Mouse (Mus musculus) erythroblast, adult 5-6 weeks (primary cell): ENCODE results near the gene Psmd13. TPM values are rescaled to one million over a fixed set of nuclear protein-coding genes. Genes with fewer than 3 reads are reported as not detected.

Experiments
- ATAC-seq: replicated peaks from 2 replicates; pipeline ENCODE4 v1.8.0; 2016; ENCODE audit warnings: moderate number of reproducible peaks, mild to moderate bottlenecking, moderate TSS enrichment, inconsistent platforms; ENCODE audit not compliant: poor library complexity, low FRiP score, severe bottlenecking
- total RNA-seq, 2 experiments: library from RNA; stranded (forward) in 1 of 2; stranded (reverse) in 1 of 2; fragments of 150-400 nt in 1 of 2; fragments of 200-764, 138-1000 nt in 1 of 2; gene quantifications; 2 replicates each; pipeline versions ENCODE4 v1.2.3 to v1.2.4; 2015 to 2017; ENCODE audit warnings: low replicate concordance in 2 of 2

Gene Psmd13
- total RNA-seq, 2 experiments from 2014 or later: 13.1 to 56.0 TPM

DNA sequence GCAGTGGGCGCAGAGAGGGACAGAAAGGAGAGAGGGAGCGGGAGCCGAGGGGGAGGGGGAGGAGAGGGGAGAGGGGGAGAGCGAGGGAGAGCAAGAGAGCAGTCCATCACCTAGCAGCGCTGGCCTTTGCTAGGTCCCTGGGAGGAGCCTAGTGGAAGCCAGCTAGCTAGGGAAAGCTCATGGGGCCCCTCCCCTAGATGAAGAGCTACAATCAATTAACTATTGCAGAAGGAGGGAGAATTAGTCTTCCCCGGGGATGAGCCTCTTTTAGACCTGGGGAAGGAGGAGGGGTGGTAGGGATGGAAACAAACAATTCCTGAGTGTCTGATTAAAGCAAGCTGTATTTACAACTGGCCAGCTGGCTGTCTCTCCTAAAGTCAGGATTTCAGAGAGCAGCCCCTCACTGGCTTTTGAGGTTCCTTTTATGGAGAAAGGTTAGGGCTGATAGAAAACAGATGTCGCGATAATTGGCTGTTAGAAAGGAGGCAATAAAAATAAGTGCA lies 58.0 kb downstream of the Psmd13 start:
- no peak for ATAC-seq

DNA sequence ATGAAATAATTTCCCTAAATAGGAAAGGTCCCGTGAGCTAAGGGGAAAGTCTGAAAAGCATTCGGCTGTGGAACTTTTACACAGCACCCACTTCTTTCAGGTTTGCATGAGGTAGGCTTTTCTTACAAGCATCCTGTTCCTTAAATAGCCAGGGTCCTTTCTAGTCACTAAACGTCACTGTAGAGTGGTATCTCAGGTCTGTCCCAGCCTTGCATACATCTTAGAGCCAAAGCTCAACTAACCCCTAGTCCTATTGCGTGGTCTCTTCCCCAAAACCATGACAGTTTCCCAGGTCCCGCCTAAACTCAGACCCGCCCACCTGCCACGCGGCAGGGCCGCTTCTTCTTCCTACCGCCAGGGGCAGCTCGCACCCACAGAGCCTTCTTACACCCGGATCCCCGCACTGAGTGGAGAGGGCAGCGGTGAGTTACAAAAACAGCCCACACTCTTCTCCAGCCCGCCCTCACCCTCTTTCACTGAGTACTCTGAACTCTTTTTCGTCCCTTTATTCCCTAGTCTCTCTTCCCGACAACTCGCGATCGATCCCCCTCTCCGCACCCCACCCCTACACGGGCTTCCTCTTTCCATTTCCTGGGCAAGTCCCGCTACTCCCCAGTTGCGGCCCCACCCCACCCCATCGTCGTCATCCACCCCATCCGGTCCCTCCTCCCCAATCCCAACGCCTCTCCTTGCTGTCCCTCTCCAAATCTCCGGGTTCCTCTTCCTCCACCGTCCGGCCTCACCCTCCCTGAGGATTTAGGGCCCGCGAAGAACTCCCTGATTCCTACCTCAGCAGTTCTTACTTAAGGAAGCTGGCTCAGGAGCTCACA lies 59.7 kb downstream of the Psmd13 start, which contains the start of gene Pgghg:
TSS of gene Pgghg (plus strand) at position 170 of the 830 bp plus-strand sequence.
- ATAC-seq: peak; percentile 94

DNA sequence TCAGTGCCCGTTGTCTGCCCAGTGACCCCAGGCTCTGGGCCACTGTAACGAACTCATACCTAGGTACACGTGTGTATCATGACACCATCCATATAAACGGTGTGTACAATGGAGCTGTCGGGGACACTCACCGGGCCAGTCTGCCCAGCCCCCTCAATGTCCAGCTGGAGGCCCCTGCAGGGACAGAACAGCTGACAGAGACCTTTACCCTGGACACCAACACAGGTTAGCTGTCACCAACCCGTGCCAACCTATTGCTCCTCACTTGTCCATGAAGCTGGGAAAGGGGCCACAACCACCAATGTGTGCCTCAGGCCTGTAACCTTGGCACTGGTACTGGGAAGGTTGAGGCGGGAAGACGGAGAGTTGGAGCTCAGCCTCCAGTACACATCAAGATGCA lies 60.6 kb downstream of the Psmd13 start:
- ATAC-seq: no peak

DNA sequence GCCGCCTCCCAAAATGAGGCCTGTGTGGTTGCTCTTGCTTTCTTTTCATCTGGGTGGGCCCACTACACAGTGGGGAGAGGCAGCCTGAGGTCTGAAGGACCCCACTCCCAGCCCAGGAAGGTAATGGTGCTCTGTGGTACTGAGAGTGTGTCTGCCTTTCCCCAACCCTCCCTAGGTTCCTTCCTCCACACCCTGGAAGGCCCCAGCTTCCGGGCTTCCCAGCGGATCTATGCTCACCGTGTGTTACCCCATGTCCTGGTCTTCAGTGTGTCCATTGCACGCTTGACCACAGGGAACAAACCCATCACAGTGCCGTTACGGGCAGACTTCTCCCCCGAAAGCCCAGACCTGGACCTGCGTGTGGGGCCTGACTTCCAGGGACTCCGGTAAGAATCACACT lies 61.0 kb downstream of the Psmd13 start:
- ATAC-seq: no peak

DNA sequence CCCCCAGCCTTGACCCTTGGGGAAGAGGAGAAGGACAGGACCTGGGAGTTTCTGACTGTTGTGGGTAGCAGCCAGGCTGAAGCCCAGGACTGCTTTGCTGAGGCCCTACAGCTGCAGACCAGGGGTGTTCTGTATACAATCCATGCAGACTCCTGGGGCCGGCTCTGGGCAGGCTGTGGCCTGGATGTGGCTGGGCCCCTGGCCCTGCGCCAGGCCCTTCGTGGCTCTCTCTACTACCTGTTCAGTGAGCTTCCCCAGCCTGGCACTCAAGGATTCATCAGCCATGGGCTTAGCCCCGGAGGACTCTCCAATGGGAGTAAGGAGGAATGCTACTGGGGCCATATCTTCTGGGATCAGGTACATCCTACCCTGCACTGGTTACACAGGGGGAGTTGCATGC lies 61.6 kb downstream of the Psmd13 start:
- ATAC-seq: no peak

DNA sequence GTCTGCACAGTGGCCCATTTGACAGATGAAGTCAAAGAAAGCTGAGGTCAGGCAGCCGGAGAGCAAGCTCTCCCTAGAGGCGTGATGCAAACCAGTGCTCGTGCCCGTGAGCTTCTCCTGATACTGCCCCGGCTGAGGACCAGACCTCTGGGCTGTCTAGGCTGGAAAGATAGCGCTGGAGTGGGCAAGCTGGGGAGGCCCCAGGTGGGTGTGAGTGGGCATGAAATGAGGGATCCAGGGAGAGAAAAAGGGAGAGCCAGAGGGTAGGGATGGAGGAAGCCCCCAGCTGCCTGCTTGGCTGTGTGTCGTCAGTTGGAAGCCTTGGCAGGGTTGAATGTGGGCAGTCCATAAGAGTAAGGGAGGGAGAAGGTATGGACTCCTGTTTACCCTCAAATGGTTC lies 62.5 kb downstream of the Psmd13 start:
- ATAC-seq: no peak

DNA sequence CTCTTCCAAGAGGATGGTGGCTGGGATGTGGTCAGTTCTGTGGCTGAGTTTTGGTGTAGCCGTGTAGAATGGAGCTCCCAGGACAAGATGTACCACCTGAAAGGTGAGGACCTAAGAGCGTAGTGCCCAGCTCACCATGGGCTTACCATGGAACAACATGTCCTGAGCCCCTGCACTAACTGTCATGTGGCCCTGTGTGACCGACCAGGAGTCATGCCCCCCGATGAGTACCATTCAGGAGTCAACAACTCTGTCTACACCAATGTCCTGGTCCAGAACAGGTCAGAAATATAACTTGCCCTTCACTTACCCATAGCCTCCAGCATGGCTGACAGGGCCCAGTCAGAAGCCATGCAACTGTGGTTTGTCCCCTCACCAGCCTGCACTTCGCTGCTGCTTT lies 63.5 kb downstream of the Psmd13 start:
- ATAC-seq: no peak

DNA sequence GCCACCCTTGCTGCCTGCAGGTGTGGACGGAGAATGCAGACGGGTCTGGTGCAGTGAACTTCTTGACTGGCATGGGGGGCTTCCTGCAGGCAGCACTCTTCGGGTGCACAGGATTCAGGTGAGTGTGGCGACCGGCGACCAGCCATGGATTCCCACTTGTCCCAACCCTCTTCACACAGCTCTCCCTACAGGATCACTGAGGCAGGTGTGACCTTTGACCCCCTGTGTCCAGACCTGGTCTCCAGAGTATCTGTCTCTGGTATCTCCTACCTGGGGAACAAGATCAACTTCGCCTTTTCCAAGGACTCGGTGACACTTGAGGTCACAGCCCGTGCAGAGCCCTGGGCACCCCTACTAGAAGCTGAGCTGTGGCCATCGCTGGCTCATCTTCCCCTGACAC lies 64.5 kb downstream of the Psmd13 start:
- ATAC-seq: no peak

DNA sequence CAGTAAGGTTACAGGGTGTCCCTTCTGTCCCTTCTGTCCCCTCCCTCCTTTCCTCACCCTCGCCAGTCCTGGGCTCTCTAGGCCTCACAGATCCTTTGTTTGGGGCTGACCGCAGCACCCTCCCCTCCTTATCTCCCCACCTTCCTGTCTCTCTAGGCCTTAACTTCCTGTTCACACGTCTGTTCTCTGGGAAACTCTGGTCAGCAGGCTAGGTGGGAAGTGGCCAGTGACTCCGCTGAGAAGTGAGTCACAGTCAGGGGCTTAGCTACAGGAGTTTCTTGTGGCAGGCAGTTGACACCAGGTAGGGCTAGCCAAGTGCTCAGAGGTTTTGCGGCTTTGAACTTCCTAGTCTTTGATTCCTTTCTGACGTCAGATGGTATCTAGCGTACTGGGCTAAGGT lies 65.2 kb downstream of the Psmd13 start:
- ATAC-seq: no peak

DNA sequence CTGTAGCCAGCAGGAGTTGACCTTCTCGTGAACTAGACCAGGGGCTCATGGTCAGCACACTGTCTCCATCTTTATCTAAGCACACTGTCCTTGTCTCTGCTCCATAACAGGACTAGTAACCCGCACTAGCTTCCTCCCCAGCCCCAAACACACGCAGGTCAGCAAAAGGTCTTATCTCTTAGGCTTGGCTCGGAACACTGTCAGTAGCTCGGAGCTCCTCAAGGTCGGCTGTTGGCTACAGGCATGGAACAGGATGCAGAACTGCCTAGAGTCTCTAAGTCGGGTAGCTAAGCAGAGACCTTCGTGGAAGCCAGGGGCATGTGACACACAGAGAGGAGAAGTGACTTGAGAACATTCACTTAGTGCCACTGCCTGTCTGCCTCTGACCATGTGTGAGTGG lies 66.4 kb downstream of the Psmd13 start:
- ATAC-seq: no peak

Other genes starting within 250 kb of the Psmd13 start
- gene Olfr53, start 235.5 kb upstream of the Psmd13 start, total RNA-seq (2015; ENCODE audit: low replicate concordance): not detected in 2 replicates
- gene Olfr53, start 235.5 kb upstream of the Psmd13 start, total RNA-seq (2017; ENCODE audit: low replicate concordance): not detected in 2 replicates
- not detected in 2 replicates for gene Olfr539, start 222.0 kb upstream of the Psmd13 start, total RNA-seq (2015; ENCODE audit: low replicate concordance)
- 0.14 TPM in 1 of 2 replicates, not detected in the other for gene Olfr539, start 222.0 kb upstream of the Psmd13 start, total RNA-seq (2017; ENCODE audit: low replicate concordance)
- not detected in 2 replicates for gene Olfr45, start 200.0 kb upstream of the Psmd13 start, total RNA-seq (2015; ENCODE audit: low replicate concordance)
- gene Olfr45, start 200.0 kb upstream of the Psmd13 start, total RNA-seq (2017; ENCODE audit: low replicate concordance): not detected in 2 replicates
- gene Olfr541, start 184.7 kb upstream of the Psmd13 start, total RNA-seq (2015; ENCODE audit: low replicate concordance): not detected in 2 replicates
- gene Olfr541, start 184.7 kb upstream of the Psmd13 start, total RNA-seq (2017; ENCODE audit: low replicate concordance): not detected in 2 replicates
- not detected in 2 replicates for gene Cyp2e1, start 118.2 kb upstream of the Psmd13 start, total RNA-seq (2015; ENCODE audit: low replicate concordance)
- not detected in 2 replicates for gene Cyp2e1, start 118.2 kb upstream of the Psmd13 start, total RNA-seq (2017; ENCODE audit: low replicate concordance)
- gene Syce1, start 94.1 kb upstream of the Psmd13 start, total RNA-seq (2015; ENCODE audit: low replicate concordance): not detected in 2 replicates
- 0.60 TPM in 1 of 2 replicates, not detected in the other for gene Syce1, start 94.1 kb upstream of the Psmd13 start, total RNA-seq (2017; ENCODE audit: low replicate concordance)
- gene Zfp941, start 59.8 kb upstream of the Psmd13 start, total RNA-seq (2015; ENCODE audit: low replicate concordance): not detected in 2 replicates
- gene Zfp941, start 59.8 kb upstream of the Psmd13 start, total RNA-seq (2017; ENCODE audit: low replicate concordance): 0.28 and 0.51 TPM in 2 replicates
- not detected in 2 replicates for gene Urah, start 47.0 kb upstream of the Psmd13 start, total RNA-seq (2015; ENCODE audit: low replicate concordance)
- not detected in 2 replicates for gene Urah, start 47.0 kb upstream of the Psmd13 start, total RNA-seq (2017; ENCODE audit: low replicate concordance)
- gene Scgb1c1, start 36.4 kb upstream of the Psmd13 start, total RNA-seq (2015; ENCODE audit: low replicate concordance): not detected in 2 replicates
- not detected in 2 replicates for gene Scgb1c1, start 36.4 kb upstream of the Psmd13 start, total RNA-seq (2017; ENCODE audit: low replicate concordance)
- not detected in 2 replicates for gene Odf3, start 34.2 kb upstream of the Psmd13 start, total RNA-seq (2015; ENCODE audit: low replicate concordance)
- not detected in 2 replicates for gene Odf3, start 34.2 kb upstream of the Psmd13 start, total RNA-seq (2017; ENCODE audit: low replicate concordance)
- gene Gm45785, start 25.6 kb upstream of the Psmd13 start, total RNA-seq (2015; ENCODE audit: low replicate concordance): not detected in 2 replicates
- not detected in 2 replicates for gene Gm45785, start 25.6 kb upstream of the Psmd13 start, total RNA-seq (2017; ENCODE audit: low replicate concordance)
- gene Ric8a, start 25.0 kb upstream of the Psmd13 start, total RNA-seq (2015; ENCODE audit: low replicate concordance): 9.2 and 16.3 TPM in 2 replicates
- gene Ric8a, start 25.0 kb upstream of the Psmd13 start, total RNA-seq (2017; ENCODE audit: low replicate concordance): 9.2 and 9.8 TPM in 2 replicates
- gene Bet1l, start 24.4 kb upstream of the Psmd13 start, total RNA-seq (2015; ENCODE audit: low replicate concordance): 10.4 and 14.8 TPM in 2 replicates
- 17.3 and 19.5 TPM in 2 replicates for gene Bet1l, start 24.4 kb upstream of the Psmd13 start, total RNA-seq (2017; ENCODE audit: low replicate concordance)
- 1.9 and 12.1 TPM in 2 replicates for gene Sirt3, start 341 bp downstream of the Psmd13 start, total RNA-seq (2015; ENCODE audit: low replicate concordance)
- gene Sirt3, start 341 bp downstream of the Psmd13 start, total RNA-seq (2017; ENCODE audit: low replicate concordance): 1.4 and 2.1 TPM in 2 replicates
- not detected in 2 replicates for gene Cox8b, start 18.5 kb downstream of the Psmd13 start, total RNA-seq (2015; ENCODE audit: low replicate concordance)
- gene Cox8b, start 18.5 kb downstream of the Psmd13 start, total RNA-seq (2017; ENCODE audit: low replicate concordance): not detected in 2 replicates
- not detected in 2 replicates for gene Nlrp6, start 38.9 kb downstream of the Psmd13 start, total RNA-seq (2015; ENCODE audit: low replicate concordance)
- gene Nlrp6, start 38.9 kb downstream of the Psmd13 start, total RNA-seq (2017; ENCODE audit: low replicate concordance): not detected in 2 replicates
- gene Pgghg, start 59.4 kb downstream of the Psmd13 start, total RNA-seq (2015; ENCODE audit: low replicate concordance): 0.38 and 3.8 TPM in 2 replicates
- 1.5 and 3.3 TPM in 2 replicates for gene Pgghg, start 59.4 kb downstream of the Psmd13 start, total RNA-seq (2017; ENCODE audit: low replicate concordance)
- not detected in 2 replicates for gene Ifitm5, start 68.3 kb downstream of the Psmd13 start, total RNA-seq (2015; ENCODE audit: low replicate concordance)
- gene Ifitm5, start 68.3 kb downstream of the Psmd13 start, total RNA-seq (2017; ENCODE audit: low replicate concordance): 1.5 TPM in 1 of 2 replicates, not detected in the other
- gene Gm45717, start 74.0 kb downstream of the Psmd13 start, total RNA-seq (2015; ENCODE audit: low replicate concordance): not detected in 2 replicates
- gene Gm45717, start 74.0 kb downstream of the Psmd13 start, total RNA-seq (2017; ENCODE audit: low replicate concordance): not detected in 2 replicates
- 133 and 151 TPM in 2 replicates for gene Ifitm2, start 74.0 kb downstream of the Psmd13 start, total RNA-seq (2015; ENCODE audit: low replicate concordance)
- gene Ifitm2, start 74.0 kb downstream of the Psmd13 start, total RNA-seq (2017; ENCODE audit: low replicate concordance): 41.4 and 47.4 TPM in 2 replicates
- 31.8 and 47.3 TPM in 2 replicates for gene Ifitm1, start 85.3 kb downstream of the Psmd13 start, total RNA-seq (2015; ENCODE audit: low replicate concordance)
- 0.70 and 11.8 TPM in 2 replicates for gene Ifitm1, start 85.3 kb downstream of the Psmd13 start, total RNA-seq (2017; ENCODE audit: low replicate concordance)
- gene Ifitm3, start 128.8 kb downstream of the Psmd13 start, total RNA-seq (2015; ENCODE audit: low replicate concordance): 186 and 267 TPM in 2 replicates
- 78.8 and 112 TPM in 2 replicates for gene Ifitm3, start 128.8 kb downstream of the Psmd13 start, total RNA-seq (2017; ENCODE audit: low replicate concordance)
- gene Ifitm6, start 136.0 kb downstream of the Psmd13 start, total RNA-seq (2015; ENCODE audit: low replicate concordance): 336 and 380 TPM in 2 replicates
- 99.4 and 179 TPM in 2 replicates for gene Ifitm6, start 136.0 kb downstream of the Psmd13 start, total RNA-seq (2017; ENCODE audit: low replicate concordance)
- gene Gm17387, start 147.2 kb downstream of the Psmd13 start, total RNA-seq (2015; ENCODE audit: low replicate concordance): not detected in 2 replicates
- not detected in 2 replicates for gene Gm17387, start 147.2 kb downstream of the Psmd13 start, total RNA-seq (2017; ENCODE audit: low replicate concordance)
- gene B4galnt4, start 179.1 kb downstream of the Psmd13 start, total RNA-seq (2015; ENCODE audit: low replicate concordance): 0.84 TPM in 1 of 2 replicates, not detected in the other
- not detected in 2 replicates for gene B4galnt4, start 179.1 kb downstream of the Psmd13 start, total RNA-seq (2017; ENCODE audit: low replicate concordance)
- not detected in 2 replicates for gene Pkp3, start 196.2 kb downstream of the Psmd13 start, total RNA-seq (2015; ENCODE audit: low replicate concordance)
- gene Pkp3, start 196.2 kb downstream of the Psmd13 start, total RNA-seq (2017; ENCODE audit: low replicate concordance): not detected in 2 replicates
- gene Sigirr, start 218.6 kb downstream of the Psmd13 start, total RNA-seq (2015; ENCODE audit: low replicate concordance): 4.2 TPM in 1 of 2 replicates, not detected in the other
- 2.8 and 4.4 TPM in 2 replicates for gene Sigirr, start 218.6 kb downstream of the Psmd13 start, total RNA-seq (2017; ENCODE audit: low replicate concordance)
- not detected in 2 replicates for gene Ano9, start 235.8 kb downstream of the Psmd13 start, total RNA-seq (2015; ENCODE audit: low replicate concordance)
- gene Ano9, start 235.8 kb downstream of the Psmd13 start, total RNA-seq (2017; ENCODE audit: low replicate concordance): not detected in 2 replicates
- 123 and 158 TPM in 2 replicates for gene Ptdss2, start 240.4 kb downstream of the Psmd13 start, total RNA-seq (2015; ENCODE audit: low replicate concordance)
- 153 and 164 TPM in 2 replicates for gene Ptdss2, start 240.4 kb downstream of the Psmd13 start, total RNA-seq (2017; ENCODE audit: low replicate concordance)